Mouse (Mus musculus) small intestine, adult 2 months (tissue): ENCODE measurements around the gene Zbtb7b.

Experiments used
- CTCF ChIP-seq: fragments of 200-500 bp; IDR thresholded peaks from 2 replicates; pipeline ENCODE4 v1.5.1; 2012; ENCODE audit warnings: low read depth, mild to moderate bottlenecking, control low read depth, inconsistent platforms, low read length, moderate library complexity, mixed read lengths; ENCODE audit not compliant: insufficient replicate concordance, insufficient read length; ENCODE audit errors: extremely low read depth
- POLR2A ChIP-seq: fragments of 200-500 bp; IDR thresholded peaks from 2 replicates; pipeline ENCODE4 v1.6.1; 2012; ENCODE audit warnings: low read depth, mild to moderate bottlenecking, control low read depth, inconsistent platforms, low read length, moderate library complexity

DNA sequence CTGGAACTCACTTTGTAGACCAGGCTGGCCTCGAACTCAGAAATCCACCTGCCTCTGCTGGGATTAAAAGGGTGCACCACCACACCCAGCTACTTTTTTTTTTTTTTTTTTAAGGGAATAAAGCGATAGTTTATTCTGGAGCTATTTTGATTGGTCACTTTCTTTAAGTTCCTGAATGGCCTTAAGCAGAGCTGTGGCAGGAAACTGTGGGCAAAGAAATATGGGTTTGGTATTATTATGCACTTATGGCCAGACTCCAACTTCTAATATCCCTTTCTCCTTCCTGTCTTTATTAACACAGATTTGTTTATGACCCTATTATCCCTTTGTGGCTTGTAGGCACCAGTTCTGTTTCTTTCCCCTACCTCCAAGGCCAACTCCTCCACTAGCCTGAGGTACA lies 25.8 kb upstream of the Zbtb7b start:
- TF ChIP-seq CTCF (no peak), POLR2A (no peak)
